Mouse (Mus musculus): ENCODE data around the gene D5Ertd579e.
A peak's percentile ranks its signal among the peaks of the same experiment; 100 is the strongest.

D5Ertd579e gene

DNA sequence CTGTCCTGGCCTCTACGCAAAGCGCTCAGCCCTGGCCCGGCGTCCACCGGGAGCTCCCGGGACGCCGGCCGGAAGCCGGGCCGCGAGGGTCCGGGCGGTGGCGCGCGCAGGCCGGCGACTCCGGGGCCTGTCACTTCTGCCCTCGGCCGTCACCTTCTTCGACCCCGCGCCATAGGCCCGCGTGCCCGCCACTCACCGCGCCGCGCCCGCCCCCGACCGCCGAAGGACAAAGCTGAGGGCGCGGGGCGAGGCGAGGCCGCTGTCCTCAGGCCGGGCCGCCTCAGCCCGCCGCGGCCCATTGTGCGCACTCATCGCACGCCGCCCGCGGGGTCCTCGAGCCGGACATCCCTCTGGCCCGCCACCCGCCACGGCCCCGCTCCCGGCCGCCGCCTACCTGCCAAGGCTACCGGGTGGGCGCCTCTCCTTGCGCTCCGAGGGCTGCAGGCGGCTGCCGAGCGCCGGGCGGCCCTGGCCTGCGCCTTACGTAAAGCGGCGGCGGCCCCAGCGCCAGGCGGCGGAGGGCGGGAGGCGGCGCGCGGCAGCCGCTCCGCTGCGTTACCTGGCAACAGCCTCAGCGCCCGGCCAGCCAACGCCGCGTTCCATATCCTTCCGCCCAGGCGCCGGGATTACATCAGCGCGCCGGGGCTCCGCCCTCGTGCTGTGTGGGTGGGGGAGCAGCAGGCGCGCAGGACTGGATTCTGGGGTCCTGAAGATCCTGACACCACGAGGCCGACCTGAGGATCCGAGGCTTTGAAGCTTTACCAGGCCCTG lies at the start of gene D5Ertd579e:
Gene D5Ertd579e (minus strand): TSS at position 564 of the 771 bp plus-strand sequence.
- DNase-seq = peak; percentile 95

DNA sequence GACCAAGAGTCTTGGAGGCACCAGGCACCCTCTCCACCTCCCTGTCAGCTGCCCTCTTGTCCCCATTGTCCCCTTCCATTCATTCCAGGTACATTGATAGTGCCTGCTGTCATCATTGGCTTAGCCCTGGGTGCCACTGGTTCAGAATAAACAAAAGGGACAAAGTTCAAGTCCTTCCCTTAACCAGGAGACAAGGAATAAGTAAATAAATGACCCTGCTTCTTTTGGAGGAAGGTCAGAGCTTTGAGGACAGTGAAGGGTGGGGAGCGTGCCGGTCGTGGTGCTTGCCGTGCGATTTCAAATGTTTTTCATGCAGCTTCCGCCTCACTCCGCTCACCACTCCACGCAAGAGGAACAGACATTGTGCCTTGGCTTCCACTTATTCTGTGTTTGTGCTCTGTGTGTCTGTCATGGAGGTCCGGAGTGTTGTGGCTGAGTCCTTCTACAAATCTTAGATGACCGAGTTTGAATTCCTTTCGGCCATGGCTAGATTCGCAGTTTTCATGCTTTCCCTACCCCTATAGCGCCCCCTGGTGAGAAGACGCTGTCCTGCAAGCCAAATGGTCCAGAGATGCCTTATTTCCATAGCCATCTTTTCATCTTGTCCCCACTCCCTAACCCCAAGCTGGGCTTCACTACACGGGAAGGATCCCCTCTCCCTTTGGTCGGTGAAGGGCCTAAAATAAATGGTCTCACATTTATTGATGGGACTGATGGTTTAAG lies 46.5 kb upstream of the D5Ertd579e start:
- DNase-seq = peak; percentile 87

DNA sequence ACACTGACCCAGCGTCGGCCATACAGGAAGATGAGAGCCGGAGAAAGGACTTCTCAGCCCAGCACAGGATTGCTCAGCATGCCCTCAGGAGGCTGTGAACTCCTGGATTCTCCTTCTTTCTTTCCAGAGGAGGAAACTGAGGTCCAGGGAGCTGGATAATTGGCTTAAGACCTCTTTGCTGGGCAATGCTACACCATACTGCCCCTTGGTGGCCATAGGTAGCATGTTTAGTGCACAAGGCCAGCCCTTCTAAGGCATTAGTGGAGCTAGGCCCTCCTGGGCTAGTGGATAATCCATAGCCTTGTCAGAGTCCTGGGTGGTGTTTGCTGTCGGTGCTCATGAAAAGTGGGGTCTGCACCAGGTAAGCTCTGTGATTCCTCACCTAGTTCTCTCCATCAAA lies 44.0 kb upstream of the D5Ertd579e start:
- peak; percentile 38 for DNase-seq

DNA sequence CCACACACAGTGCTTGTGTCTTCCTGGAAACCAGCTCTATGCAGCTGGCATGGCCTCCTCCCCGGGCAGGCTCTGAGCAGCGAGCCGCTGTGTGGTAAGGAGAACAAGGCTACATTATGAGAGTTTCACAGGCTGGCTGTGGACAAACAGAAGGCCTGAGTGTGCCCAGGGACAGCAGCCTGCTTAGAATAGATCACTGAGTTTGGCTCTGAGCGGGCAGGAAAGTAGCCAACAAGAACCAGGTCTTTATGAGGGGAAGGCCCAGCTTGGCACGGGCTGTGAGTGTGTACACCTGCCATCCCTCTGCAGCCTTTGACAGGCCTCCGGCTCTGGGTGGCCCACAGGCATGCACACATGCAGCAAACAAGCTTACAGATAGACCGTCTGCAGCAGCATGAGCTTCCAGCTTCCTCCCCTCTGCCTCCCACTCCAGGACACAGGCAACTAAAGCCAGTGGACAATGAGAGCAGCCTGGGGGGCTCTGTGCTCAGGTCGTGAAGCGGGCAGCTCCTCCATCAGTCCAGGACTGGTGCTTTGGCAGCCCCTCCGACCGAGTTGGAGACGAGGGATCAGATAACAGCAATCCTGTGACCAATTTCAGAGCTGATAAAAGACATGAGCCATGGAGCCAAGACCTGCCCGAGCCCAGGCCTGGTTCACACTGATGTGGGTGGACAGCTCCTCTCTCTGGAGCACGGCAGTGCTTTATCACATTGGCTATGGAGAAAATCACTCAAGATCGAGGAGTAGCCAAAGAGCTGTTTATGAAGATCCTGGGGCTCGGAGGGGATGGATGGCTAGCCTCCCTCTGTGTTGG lies 43.2 kb upstream of the D5Ertd579e start:
- no peak for DNase-seq

DNA sequence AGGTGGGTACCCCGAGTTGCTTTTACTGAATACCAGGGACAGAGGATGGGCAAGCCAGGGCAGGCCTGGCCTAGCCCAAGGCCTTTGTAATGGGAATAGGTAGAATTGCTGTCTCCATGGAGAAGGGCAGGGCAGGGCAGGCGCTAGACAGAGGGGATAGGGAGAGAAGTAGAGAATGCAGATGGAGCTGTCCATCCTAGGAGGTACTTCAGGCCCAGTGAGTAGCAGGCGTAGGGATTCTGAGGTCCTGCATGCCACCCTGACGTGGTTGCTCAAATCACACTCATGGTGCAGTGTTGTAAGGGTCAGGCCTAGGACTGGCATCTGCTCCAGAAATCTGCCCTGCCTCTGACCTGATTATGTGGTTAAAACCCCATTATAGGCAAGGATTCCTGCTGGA lies 41.9 kb upstream of the D5Ertd579e start:
- no peak for DNase-seq

DNA sequence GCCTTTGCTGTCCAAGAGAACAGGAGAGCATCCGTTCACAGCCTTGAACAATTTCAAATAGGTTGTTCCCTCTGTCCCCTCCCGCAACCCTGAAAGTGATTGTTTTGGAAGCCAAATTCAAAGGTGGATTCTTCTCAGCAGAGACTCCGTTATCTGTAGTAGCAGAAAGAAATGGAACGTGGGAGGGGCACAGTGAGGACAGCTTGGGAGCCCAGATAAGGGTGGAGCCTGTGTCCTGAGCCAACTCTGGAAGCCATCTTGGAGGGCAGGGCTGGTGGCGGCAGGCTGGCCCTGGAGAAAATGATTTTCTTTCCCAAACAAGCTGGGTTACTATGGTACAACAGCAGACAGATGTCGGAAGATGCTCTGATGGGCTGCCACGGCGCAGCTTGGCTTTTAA lies 40.2 kb upstream of the D5Ertd579e start:
- peak; percentile 47 for DNase-seq

DNA sequence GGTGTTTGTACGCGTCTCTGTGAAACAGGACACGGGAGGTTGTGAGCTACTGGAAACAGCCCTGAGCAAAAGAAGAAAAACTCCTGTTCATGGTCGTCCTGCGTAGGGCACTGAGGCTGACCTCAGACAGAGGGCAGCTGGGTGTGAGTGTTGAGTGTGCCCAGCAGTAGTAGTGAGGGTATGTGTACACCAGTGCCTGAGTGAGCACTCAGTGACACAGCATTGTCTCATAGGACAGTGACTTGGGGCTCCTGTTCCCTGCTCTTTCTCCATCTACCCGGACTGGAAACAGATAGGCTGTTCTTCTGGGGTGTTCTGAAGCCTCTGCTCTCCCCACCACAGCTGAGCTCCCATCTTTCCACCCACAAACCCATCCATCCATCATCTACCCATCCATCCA lies 39.3 kb upstream of the D5Ertd579e start:
- no peak for DNase-seq

DNA sequence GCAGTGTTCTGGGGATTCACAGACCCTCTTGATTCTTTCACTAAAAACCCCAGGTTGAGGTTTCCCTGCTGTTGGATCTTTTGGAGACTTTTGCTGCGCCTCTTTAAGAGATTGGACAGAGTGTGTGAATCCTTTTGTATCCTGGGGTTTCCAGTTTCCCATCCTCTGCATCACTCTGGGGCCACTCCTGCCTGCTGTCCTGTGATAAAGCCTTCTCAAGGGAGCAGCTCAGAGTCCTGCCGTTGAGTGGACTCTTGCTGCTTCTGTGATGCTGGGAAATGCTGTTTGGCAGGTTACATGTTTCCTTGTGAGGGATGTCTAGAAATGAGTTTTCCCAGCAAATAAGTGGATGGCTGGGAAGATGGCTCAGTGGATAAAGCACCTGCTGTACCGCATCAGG lies 37.6 kb upstream of the D5Ertd579e start:
- no peak for DNase-seq

DNA sequence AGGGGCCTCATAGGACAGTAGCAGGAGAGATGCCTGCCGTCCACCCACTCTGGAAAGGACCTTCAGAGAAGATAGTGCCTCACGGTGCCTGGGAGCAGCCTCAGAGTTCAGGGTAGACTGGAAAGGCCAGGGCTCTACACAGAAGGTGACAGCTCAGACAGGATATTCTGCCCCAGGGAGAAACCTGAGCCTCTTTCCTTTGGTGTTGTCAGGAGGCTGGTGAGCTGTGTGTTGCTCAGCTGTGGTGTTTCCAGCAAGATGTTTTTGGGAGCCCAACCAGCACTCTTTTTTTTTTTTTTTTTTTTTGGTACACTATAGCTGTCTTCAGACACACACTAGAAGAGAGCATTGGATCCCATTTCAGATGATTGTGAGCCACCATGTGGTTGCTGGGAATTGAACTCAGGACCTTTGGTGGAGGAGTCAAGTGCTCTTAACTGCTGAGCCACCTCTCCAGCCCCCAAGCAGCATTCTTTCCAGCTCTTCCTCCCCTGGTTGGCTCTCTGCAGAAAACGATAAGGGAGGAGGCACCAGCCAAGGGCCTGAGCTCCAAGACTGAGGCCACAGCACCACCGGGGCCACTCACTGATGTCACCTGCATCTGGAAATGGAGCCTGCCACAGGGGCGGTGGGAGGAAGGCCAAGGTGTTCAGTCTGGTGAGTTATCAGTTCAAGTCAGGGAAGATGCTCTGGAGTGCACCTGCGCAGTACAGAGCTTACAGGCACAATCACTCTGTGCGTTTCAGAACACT lies 36.3 kb upstream of the D5Ertd579e start:
- DNase-seq = no peak

DNA sequence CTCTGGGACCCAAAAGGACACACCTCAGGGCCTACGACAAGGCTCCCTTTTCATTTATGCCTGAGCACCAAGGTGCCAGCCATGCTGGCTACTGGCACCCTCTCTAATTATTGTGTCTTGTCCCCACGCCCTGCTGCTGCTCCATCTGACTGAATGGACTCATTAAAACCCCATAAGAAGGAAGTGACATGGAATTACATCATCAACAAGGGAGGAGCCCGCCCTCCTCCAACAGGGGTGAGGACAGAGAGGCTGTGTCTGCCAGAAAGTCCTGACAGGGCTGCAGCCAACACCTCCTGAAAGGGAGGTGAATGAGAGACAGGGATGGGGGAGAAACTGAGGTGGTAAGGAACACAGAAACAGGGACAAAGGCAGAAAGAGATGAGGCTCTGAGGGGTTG lies 34.9 kb upstream of the D5Ertd579e start:
- DNase-seq = no peak

DNA sequence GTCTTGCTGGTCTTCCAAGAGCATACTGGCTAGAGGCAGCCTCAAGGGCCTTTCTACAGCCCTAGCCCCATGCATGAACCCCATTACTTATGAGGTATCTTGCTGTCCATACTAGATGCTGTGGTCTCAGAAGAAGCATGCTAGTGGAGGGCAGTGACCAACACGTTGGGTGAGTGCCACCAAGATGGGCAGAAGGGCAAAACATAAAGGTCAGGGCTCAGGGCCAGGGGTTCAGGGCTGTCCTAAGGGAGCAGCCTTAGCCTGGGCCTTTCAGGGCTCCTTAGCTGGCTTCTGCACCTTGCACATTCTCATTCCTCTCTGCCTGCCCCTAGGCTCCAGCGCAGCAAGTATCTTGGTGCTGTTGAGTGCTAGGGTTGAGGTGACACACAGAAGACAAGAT lies 34.1 kb upstream of the D5Ertd579e start:
- DNase-seq = no peak

DNA sequence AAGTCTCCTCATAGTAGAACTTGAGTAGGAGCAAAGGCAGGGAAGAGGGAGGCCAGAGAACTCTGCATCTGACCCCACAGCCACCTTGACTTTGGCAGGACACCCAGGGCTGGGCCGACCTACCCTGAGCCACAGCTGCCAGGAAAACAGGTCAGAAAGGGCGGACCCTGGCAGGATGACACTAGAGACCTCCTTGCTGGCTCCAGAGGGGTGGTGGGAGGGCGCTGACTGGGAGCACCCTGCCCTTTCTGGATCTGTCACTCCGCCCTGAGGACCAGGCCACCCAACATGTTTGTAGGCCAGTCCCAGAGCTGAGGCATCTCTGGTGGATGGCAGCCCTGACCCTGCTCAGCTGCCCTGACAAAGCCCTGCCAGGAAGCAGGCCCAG lies 33.3 kb upstream of the D5Ertd579e start:
- DNase-seq = no peak

DNA sequence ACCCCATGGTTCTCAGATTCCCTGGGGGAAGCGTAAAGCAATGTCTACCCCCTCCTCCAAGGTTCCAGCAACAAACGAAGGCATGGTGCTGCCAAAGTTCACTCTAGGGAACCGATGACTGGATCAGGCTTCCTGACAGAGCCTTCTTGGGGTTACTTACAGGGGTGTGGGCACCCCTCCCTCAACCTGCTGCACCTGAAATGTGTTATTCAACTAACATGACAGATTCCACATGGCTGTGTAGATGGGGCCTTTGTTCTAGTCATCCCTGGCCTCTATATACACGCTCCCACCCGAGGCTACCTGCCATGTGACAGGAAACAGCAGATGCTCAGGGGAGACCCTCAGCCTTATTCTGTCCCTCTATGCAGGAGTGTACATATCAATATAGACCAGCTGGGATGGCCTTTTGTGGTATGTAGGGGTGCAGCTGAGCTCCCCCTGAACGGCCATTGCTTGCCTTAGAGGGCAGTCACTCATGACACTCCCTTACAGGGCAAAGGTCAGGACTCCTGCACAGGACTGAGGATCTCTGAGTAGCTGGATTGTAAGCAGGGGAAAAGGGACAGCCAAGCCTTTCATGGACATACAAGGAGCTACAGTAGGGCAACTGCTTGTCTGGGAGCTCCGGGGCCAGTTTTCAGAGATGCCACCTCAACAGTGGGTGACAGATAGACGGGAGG lies 32.7 kb upstream of the D5Ertd579e start:
- no peak for DNase-seq

DNA sequence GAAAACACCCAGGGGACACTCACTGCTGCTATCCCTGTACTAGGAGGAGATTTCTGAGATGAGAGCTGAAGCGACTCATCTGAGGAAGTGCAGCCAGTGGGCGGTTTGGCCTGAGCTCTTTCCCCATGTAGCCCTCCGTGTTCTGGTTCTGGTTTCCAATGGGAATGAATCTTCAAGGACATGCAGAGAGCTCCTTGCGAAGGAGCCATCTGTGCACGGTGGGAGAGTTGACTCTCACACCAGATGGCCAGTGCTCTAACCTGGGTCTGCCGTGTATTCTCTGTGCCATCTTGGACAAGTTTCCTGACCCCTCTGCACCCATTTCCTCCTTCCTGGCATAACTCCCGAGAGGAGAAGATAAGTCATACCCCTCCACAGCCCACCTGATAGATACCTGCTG lies 32.0 kb upstream of the D5Ertd579e start:
- no peak for DNase-seq

DNA sequence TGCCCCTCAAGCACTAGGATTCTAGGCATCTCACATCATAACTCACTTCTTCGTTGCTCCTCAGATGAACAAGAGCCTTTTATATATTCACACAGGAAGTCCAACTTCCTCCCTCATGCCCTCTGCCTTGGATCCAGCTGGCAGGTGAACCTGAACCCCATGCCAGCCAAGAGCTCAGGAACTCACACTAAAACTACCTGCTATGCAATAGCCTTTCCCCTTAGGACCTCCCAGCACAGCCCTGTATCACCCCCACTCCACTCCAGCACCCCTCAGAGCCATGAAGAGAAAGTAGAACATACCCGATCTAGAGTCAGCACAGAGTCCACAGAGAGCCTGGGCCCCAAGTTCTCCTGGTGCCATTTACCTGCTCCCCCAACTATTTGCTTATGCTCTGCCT lies 31.3 kb upstream of the D5Ertd579e start:
- DNase-seq = no peak

DNA sequence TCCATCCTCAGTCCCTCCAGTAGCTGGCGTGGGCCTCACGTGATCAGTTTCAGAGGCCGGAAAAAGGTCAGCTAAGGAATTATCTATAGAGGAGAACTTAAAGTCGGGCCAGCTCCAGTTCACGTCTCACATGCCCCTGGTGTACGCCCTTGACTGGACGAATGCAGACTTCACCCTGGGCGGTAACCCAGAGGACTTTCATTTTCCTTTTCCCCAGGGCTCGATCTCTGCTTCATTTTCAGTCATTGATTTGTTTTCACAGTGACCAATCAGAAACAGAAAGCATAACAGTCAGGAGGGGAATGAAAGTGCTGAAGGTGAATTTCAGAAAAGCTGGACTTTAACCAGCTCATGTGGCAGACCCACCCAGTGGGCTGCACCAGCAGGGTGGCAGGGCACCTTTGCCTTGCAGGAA lies 30.6 kb upstream of the D5Ertd579e start:
- no peak for DNase-seq

DNA sequence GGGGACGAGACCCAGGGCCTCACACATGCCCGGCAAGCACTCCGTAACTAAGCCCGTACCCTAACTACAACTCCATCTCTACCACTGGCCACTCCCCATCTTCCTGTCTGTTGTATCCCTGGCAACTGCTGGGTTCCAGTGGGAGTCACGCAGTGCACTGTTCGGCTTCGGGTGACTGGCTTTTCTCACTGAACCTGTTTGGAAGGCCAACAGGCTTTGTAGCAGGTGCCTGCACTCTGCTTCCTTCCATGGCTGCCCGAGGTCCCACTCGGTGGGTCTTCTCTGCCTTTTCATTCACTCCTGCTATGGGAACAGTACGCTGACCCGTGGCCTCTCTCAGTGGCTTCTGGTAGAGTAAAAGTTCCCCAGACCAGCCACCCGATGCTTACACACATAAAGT lies 30.0 kb upstream of the D5Ertd579e start:
- DNase-seq = no peak

DNA sequence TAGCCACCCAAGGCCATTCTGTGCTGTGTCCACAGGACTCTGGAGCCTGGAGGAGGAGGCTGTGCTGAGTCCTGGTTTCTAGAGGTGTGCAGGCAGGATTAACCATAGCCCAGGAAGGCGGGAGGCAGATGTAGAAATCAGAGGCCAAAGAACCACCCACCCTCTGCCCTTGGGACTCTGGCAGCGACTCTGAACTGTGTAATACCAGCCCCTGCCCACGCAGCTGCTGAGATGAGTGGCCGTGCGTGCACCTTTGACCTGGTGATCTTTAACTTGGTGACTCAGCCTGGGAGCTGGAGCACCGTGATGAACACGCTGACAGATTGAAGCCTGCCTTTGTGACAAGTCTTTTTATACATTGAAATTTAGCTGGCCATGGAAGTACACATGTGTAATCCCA lies 28.4 kb upstream of the D5Ertd579e start:
- no peak for DNase-seq

DNA sequence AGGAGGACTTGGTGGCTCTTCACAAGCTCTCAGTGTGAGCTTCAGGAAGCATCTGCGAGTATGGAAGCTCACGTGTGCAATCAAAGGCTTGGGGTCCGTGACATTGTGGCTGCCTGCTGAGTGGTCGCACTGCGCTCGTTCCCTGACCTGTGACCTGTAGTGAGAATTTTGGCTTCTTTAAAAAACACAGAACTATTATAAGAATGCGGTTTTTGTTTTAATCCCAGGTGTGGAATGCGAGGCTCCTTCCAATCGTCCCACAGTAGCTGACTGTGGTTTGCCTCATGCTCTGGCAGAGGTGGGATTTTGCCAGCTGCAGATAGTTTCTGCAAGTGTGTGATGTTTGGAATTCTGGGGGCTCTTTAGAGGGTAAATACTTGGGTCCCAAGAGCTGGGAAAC lies 27.5 kb upstream of the D5Ertd579e start:
- no peak for DNase-seq

DNA sequence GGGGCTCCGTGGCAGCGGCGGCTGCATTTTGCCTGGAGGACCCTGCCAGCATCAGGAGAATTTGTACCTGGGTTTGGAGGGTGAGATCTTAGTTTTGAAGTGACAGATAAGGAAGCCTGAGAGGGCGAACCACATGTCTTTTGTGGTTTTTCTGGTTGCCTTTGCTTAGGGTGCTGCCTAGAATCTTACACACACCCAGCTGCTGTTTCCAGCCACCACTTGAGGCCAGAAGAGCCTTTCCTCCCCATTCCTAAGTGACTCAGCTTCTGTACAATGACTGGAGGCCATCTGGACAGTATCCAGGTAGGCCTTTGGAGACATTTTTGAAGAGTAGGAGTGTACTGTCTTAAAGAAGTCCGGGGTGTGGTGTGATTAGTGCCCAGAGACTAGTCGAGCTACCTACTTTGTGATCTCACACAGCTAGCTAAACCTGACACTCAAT lies 26.6 kb upstream of the D5Ertd579e start:
- peak; percentile 65 for DNase-seq

DNA sequence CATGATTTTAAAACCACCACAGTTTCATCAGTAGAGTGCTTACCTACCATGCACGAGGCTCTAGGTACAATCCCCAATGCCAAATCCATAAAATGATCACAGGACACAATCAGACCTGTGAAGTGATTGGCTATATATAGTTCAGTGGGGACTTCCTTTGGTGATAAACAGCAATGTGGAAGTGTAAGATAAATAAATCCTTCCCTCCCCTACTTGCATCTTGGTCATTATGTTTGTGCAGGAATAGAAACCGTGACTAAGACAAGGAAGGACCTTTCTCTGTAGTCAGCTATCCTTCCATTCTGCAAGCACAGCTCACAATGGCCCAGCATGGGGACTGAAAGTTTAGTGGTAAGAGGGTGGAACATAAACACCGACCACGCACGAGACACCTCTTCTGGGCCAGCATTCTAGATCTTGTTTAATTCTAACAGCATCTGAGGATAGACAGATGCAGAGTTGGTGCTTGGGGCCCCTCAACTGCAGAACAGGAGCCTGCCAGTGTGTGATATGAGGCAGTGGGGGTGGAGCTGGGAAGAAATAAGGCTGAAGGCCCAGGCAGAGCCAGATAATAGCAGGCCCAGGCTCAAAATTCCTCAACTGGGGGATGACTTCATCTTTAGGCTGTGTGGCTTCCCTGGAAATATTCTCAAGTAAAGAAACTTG lies 25.0 kb upstream of the D5Ertd579e start:
- DNase-seq = no peak

DNA sequence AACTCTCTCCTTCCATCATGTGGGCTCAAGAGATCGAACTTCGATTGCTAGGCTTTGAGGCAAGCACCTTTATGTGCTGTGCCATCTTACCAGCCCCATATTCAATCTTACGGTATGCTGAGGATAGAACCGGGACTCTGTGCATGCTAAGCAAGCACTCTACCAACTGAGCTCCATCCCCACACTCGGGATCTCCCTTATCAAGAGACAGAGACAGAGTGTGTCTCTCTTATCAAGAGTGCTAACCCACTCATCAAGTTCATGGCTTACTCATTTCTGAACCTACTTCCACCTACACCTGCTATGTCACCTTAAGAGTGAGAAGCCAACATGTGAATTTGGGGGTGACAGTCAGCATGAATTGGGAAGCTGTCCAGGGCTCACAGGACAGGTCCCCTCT lies 24.4 kb upstream of the D5Ertd579e start:
- no peak for DNase-seq
